ENCODE assay signal across 13 mouse cellular contexts in the genomic region with DNA sequence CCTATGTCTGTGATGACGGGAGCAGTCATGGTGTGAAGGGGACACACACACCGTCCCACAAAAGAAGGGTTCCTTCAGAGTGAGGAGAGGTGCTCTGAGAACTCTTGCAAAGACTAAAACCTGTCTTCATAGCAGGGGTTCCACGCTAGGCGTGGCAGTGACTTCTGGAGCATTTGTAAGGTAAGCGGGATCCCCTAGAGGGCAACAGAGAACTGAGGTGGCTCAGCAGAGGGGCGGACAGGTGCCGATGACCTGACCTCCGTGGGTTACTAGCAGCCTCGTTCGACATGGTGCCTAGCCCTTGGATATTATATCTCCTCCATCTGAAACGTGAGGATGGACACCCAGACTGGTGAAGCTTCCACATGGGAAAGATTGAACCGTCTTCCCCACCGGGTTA.
"Had no signal": no experiment of that assay in that cellular context is flagged by ENCODE, and none has a peak within 500 bp of the region (broad histone marks: within the 10 kb centered on the region; RNA-seq: fewer than 3 reads in every experiment).

No protein-coding gene starts in this region.

- H3K36me3 ChIP-seq: limb, embryonic 10.5 days; liver, embryonic 15.5 days; lung, embryonic 15.5 days; neural tube, embryonic 13.5 days had no signal

- H3K27ac ChIP-seq: left cerebral cortex, adult 2 months; limb, embryonic 10.5 days; liver, embryonic 15.5 days; lung, embryonic 15.5 days; neural tube, embryonic 13.5 days had no signal

- DNase-seq: kidney, adult 18-20 months; kidney, postnatal 25 days; lung, postnatal 36 days; retina, postnatal 1 day had no signal

- H3K4me2 ChIP-seq: liver, embryonic 11.5 days; liver, embryonic 15.5 days; lung, embryonic 15.5 days; neural tube, embryonic 13.5 days had no signal

- ATAC-seq: inflammation-experienced regulatory T-cells, adult 6 months; midbrain, embryonic 16.5 days had no signal

- H3K9me3 ChIP-seq: limb, embryonic 10.5 days; liver, embryonic 15.5 days; lung, embryonic 15.5 days; midbrain, embryonic 10.5 days; neural tube, embryonic 13.5 days had no signal

- H3K27me3 ChIP-seq: liver, embryonic 15.5 days; lung, embryonic 15.5 days had no signal

- H3K4me1 ChIP-seq: liver, embryonic 15.5 days had no signal

- H3K4me3 ChIP-seq: left cerebral cortex, adult 2 months; limb, embryonic 10.5 days; liver, embryonic 15.5 days; lung, embryonic 15.5 days; midbrain, embryonic 10.5 days; neural tube, embryonic 13.5 days had no signal

- H3K9ac ChIP-seq: liver, embryonic 15.5 days; lung, embryonic 15.5 days; neural tube, embryonic 13.5 days had no signal
